Mouse (Mus musculus): ENCODE data around the gene Ankrd1.

The Ankrd1 gene

DNA sequence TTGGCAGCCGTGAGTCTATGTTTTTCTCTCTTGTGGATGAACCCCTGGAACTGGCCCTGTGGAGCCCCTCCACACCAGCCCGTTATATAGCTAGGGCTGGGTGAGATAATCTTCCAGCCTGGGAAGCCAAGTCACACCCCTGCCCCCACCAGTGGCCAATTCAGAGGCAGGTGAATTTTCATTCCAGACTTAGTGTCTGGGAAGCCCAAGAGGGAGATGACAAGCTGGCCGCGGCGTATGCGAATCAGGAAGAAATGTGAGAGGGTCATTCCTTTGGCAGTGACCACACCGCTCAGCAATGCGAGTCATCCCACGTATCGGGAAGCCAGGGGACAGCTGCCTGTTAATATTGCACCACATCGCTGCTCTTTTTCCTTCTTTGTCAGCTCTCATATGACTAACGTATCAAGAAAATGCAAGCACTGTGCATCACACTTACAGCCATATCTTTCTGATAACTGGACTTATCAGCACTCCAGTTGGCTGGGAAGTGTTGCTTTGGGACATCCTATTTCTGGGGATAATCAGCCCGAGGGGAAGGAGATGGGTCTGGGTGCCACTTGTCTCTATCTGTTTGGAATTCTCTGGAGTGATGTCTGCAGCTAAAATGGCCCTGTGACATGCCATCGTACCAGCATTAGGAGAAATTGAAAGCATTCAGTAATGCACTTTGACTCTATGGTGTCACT is at the start of gene Ankrd1:
Ankrd1 (minus strand) TSS at position 317 of the 689 bp plus-strand sequence.
- no peak for DNase-seq (ENCODE audit: low spot score)

DNA sequence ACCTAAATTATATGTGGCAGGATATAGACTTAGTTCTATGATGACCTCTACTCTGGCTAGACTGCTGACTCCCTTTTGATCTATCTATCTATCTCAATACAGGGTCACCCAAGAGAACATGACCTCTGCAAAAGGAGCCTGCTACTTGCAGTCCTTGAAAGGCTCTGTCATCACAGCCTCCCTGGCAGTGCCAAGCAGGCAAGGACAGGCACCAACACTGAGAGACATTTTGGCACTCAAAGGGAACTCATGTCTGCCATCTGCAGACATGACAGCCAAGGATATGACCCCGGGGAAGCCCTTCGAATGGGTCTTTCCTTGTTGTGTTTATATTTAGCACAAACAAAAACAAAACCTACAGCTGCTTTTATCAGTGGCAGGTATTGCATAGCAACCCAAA is 49.2 kb upstream of the Ankrd1 start:
- DNase-seq (ENCODE audit: low spot score): no peak

DNA sequence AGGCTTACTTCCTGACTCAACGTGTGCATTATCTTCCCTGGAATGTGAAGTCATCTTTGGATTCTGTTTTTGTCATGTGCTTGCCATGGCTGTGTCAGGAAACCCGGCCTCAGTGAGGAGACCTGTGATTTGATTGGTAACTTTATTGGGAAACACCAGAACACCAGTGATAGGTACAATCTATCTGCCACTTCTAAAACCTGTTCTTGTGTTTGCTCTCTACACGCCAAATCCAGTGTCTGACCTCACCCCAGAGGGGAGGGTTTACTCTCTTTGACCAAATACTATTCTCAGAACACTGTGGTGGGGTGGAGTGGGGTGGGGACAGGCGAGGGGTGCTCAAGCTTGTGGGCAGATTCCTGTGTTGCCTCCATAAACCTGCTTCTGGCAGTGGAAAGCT is 48.2 kb upstream of the Ankrd1 start:
- DNase-seq (ENCODE audit: low spot score): no peak

DNA sequence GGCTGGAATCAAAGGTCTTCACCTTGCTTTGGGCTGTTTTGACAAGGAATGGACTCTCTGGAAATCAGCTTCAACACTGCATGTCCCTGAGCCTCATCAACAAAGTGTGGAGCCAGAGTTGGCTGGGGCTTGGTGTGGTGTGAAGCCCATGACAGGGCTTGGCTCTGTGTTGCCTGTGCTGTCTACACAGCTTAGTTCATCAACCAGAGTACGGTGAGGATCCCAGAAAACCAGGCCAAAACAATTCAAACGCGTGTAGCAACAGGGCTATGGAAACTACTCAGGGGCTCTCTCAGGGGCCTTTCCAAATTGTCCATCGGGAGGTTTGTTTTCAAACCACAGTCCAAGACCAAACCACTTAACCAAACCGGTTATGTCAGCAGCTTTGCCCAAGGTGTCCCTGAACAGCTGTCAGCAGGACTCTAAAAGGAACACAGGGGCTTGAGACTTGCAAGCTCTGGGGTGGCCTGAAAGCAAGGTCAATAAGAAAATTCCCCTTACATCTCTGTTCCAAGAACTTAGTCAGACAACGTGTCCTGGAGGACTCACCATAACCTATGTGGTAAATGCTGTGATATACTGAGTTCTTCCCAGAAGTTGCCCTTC is 47.5 kb upstream of the Ankrd1 start:
- DNase-seq (ENCODE audit: low spot score): no peak

DNA sequence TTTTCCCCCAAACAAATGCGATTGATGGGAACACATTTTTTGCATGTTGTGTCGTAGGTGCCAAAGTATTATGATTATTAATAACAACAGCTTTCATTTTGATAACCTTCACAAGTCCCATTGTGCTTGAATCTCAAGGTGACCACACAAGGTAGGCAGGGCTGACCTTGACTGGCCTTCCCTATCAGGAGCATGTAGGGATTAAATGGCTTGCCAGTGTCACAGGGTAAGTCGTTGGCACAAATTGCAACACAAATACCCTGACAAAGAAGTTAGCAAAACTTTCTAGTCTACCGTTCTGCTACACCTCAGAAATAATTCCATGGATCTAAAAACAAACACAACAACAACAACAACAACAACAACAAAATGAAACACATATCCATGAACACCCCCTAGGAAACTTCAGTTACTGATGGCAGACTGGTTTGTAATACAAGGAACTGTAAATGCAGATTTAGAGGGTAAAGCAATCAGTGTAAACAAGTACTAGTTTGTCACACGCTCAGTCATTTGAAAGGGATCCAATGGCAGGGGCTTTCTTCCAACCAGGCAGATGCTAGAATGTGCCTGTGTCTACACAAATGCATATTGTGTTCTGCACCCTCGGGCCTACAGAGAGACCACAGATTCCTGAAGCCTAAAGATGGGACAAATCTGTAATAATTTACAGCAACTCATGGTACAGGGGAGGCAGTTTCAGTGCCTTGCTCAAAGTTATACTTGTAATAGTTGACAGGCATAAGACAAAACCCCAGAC is 46.7 kb upstream of the Ankrd1 start:
- DNase-seq (ENCODE audit: low spot score): no peak

DNA sequence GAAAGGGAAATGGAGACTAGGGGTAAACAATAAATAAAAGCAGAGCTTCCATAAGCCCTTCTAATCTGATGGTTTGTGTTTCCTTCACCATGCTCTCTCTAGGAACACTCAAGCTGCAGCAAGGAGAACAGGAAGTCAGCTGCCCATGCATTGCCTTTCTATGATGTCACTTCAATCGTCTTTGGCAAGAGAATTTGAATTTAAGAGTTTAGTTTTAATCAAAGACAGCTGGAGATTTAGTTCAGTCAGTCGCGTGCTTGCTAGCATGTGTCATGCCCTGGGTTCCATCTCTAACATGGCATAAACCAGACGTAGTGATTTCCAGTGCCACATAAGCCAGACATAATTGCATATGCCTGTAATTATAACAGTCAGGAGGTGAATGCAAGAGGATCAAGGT is 45.5 kb upstream of the Ankrd1 start:
- no peak for DNase-seq (ENCODE audit: low spot score)

DNA sequence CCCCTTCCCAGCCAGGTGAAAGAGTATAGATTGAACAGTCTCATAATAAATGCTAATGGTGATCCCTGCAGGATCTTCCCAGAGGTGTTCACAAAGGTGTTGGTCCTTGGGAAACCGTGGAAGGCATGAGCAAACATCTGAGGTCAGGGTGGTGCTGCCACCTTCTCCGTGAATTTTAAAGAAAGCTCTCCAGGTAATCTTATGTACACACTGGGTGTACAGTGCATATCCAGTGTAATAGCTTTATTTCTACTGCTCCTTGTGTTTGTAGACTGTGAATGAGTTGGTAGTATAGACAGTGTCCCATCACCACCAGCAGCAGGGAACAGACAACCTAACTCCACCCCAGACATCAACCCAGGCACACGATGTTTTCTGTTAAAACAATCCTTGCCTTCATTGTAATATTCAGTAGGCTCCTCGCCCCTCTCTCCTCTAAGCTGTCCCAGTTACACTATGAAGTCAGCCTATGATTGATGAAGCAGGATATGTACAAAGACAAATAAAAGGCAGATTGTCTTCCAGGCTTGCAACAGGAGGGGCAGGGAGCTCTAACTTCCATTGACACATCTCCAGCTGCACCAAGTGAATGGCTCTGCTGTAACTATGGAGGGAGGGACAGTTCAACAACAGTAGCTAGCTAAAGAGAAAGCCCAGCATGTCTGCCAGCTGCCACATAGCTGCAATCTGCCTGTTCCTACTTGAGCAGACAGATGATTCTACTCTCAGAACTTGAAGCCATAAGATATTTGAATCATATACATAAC is 30.5 kb upstream of the Ankrd1 start:
- no peak for DNase-seq (ENCODE audit: low spot score)

DNA sequence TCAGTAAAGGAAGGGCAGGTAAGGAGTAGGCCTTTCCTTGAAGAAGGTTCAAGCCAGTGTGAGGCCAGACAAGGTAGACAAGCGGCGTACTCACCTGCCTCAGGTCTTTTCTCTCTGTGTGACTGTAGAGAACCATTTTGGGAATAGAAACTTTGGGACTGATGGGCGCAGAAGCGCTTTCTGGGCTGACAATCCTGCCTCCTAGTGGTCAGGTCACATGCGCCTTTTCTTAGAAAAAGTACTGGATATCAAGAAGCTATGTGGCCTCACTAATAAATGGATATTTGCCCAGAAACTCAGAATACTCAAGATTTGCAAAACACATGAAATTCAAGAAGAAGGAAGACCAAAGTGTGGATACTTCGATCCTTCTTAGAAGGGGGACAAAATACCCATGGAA is 28.7 kb upstream of the Ankrd1 start:
- DNase-seq (ENCODE audit: low spot score): no peak

DNA sequence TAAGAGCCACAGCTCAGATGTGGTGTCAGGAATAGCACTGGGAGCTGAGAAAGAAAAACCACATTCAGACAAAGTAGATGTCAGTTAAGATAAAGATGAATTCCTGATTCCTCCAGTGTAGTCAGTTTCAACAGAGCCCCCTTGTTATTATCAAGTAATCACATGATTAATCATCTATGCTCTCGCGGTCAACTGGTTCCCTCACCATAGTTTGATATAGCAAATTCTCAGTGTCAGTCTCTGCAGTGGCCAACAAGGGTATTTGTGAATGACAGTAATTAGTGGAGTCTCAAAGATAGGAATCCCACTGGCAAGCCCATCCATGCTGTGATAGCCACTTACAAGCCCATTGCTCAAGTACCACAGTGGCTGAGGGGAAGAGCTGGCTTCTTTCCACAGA is 23.7 kb upstream of the Ankrd1 start:
- no peak for DNase-seq (ENCODE audit: low spot score)

DNA sequence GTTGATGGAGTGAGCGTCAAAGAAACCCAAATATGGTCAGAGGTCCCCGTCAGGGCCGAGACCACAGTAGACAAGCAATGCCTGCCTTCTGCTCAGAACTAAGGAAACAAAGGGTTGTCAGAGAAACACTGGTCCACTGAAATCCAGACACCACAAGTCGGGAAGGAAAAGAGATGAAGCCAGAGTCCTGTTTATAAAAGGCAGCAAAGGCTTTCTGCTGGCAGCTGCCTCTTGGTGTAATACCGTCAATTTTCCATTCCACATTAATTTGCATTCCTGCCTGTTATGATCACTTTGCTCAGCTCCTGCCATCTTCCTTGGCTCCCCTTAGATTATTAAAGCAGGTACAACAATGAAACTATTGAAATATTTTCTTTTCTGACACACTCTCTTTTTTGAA is 13.8 kb upstream of the Ankrd1 start:
- no peak for DNase-seq (ENCODE audit: low spot score)

DNA sequence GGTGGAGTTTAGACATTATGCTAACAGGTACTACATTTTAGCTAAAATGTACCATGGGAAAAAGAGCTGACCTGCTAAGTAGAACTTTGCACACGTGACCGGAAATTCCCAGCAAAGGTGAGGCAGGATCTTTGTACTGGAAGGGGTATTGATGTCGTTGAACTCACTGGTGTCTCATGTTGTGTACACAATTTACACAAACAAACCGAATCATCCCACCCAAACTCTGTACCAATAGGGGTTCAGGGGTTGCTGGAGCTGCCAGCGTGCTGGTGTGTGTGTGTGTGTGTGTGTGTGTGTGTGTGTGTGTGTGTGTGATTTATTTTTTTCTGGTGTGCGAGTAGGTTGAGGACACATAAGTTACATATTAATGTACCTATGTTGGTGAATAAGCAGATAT is 13.2 kb upstream of the Ankrd1 start:
- no peak for DNase-seq (ENCODE audit: low spot score)

DNA sequence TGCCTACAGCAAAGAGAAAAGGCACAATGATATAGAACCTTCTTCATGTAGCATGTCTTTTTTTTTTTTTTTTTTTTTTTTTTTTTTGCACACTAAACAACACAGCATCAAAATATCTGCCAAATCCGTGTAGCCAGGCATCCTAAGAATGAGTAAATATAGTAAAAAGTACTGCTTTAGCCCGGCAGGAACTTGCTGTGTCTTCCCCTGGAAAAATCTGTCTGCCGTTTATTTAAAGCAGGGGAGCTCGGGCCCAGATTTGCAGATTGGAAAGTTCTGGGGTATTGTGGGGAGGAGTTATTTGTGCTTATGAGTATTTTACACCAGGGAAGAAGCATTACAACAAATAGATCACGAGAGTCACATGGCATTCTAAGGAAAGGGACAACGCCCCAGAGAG is 12.1 kb upstream of the Ankrd1 start:
- no peak for DNase-seq (ENCODE audit: low spot score)

DNA sequence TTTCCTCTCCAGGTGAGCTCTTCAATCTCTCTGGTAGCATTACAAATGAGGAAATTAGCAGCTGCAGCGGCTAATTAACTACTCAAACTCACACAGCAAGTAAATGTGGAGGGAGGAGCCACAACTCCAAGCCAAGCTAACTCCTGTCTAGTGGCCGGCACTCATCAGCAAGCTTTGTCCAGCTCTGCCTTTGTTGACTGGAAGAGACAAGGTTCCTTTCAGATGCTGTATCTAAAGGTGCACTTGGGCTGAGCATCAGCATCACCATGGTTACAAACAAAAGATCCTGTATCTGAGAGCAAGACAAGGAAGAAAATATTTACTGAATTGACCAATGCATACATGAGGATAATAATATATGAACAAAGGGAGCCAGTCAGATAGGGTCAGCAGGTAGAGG is 10.3 kb upstream of the Ankrd1 start:
- no peak for DNase-seq (ENCODE audit: low spot score)

DNA sequence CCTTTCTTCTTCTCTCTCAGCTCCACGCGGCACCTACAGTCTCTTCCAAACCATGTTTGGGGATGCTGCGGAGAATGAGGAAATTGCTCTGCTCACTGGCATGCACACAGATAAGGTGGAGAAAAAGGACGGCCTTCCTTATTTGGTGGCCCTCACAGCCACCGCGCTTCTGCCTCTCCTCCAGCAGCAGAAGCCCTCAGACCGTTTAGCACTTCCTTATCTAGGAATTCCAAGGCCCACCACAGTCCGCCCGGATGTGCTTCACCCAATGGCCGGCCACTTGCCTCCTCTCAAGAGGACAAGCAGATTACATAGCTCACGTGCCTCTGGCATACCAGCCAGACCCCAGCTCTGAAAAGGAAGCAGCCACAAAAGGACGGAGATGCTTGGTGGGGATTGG is 9.7 kb upstream of the Ankrd1 start:
- no peak for DNase-seq (ENCODE audit: low spot score)

DNA sequence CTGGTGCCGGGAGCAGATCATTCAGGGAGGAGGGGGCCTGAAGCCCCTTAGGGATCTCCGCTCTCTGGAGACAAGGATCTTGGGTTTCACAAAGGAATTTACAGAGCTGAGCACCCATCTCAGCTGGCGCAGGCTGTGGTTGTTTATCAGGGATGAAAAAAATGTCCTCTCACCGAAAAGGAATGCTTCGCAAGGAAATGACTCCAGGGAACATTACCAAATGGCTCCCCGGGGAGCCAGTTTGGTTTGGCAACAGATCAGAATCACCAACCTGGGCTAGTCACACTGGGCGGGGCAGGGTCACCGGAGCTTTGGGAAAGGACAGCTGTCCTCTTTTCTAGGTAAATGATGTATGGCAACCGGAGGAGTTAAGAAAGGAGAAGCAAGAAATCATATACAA is 9.3 kb upstream of the Ankrd1 start:
- DNase-seq (ENCODE audit: low spot score): no peak

DNA sequence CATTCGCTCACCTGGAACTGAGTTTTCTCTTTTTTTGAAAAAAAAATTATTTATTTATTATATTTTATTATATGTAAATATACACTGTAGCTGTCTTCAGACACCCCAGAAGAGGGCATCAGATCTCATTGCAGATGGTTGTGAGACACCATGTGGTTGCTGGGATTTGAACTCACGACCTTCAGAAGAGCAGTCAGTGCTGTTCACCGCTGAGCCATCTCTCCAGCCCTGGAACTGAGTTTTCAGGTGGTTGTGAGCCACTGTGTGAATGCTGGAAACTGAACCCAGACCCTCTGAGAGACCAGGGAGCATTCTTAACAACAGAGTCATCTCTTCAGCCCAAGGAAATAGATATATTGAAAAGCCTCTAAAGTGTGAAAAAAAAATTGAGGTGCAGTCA is 8.5 kb upstream of the Ankrd1 start:
- DNase-seq (ENCODE audit: low spot score): no peak

DNA sequence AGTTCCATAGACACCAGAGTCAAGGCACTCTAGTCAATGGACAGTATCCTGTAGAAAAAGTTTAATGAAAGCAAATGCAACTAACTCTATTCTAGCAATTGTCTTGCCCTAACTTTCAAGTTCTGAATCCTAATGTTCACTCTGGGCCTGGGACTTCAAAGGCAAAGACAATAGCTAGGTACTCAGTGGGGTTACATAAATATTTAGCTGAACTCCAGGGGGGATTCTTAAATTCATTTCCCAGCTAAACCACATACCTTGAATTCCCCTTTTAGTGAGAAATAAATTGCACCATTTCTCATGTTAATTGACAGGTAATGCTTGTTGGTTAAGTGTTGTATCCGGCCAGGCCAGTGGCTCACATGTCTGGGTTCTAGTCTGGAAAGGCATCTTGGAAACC is 4.3 kb upstream of the Ankrd1 start:
- DNase-seq (ENCODE audit: low spot score): no peak

DNA sequence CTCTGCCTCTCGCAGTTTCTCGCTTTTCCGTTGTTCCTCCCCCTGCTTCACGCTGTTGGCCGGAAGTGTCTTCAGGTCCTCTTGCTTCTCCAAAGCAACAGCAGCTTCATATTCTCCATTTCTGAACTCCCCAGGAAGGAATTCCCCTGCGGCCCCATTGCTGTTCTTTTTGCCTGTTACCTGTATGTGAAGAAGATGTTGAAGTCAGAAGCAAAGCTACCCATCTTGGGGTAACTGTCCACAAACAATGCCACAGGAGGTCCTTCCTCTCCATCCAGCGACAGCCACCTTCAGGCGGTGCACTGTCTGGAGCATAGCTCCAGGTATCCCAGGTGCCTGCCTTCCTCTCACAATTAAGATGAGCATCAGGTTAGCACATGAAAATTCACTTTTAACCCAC is 680 bp downstream of the Ankrd1 start:
- no peak for DNase-seq (ENCODE audit: low spot score)

DNA sequence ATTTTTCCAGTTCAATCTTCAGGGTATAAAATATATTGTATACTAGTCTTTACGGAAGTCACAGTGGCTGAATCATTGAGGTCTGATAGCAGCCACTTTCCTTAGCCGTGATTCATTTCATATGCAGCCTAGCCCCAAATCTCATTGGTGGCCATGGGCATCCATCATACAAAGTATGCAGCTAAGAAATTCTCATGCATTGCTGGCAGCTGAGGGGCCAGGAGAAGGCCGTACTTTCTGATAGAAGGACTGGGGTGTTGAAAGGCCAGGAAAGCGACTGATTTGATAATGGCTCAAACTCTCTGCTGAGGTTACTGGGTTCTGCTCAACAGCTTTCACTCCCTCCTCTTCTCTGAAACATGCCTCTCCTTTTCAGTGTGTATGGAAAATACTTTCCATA is 3.7 kb downstream of the Ankrd1 start:
- no peak for DNase-seq (ENCODE audit: low spot score)

DNA sequence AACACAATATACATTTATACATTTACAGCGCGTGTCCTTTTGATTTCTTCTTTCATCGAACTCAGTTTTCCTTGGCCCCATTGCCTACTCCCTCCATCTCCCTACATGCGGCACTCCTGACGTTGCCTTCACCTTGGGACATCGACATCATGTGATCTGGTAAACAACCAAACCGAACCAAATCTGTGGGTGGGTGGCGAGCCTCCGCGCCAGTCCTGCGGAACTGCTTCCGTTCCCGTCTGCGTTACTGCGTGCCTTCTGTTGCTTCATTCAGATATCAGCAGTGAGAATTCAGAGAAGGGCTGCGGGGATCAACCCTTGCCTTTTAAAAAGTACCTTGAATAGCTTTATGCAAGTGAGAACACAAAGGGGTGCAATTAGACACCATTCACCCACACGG is 7.9 kb downstream of the Ankrd1 start:
- no peak for DNase-seq (ENCODE audit: low spot score)

DNA sequence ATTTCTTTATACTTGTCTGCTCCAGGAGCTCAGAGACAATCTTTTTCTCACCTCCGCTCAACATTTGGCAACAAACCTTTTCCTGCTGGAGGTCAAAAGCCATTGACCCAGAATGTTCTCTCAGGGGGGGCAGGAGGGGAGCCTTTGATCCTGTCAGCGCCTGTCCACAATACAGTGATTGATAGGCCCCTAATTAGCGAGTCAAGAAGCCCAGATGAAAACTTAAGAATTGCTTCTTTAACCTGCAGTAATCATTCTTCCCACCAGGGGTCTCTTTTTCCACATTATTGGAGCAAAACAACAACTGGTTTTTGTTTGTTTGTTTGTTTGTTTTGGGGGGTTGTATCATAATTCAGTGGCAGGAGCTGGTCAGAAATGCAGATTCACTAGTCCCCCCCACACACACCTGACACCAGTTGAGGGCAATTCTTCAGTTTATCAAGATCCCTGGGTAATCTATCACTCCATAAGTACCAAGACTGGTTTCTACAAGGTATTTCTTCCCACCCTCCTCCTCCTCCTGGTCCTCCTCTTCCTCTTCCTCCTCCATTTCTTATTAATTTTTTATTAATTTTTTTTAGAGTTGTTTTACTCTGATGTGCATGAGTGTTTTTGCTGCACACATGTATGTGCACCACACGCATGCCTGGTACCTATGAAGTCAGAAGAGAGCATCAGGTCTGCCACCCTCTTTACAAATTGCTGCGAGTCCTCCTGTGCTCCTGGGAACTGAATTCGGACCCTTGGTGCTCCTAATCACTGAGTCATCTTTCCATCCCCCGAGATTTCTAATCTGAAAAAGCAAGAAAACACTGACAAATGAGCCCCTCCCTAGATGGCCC is 8.6 kb downstream of the Ankrd1 start:
- DNase-seq (ENCODE audit: low spot score): peak; percentile 33

DNA sequence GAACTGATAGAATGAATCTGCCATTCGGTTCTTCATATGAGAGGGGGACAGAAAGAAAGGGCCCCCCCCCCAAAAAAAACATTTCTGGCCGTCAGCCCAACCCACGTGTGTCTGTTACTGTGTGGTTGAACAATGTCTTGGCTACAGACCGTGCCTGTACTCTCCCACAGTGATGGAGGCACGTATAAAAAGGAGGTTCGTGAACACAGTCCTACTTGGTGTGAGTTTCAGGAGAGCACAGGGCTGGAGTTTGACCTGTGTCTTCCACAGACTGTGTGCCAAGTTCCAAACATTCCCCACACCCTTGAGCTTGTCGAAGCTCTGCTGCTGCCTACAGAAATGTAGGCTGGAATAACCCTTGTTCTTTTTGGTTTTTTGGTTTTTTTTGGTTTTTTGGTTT is 9.4 kb downstream of the Ankrd1 start:
- DNase-seq (ENCODE audit: low spot score): no peak
